Mouse (Mus musculus) E14TG2a.4 (cell line): ENCODE data around the gene Gm42417.
"Not testable (repeated sequence)": the region's sequence is repeated elsewhere in the genome, so short reads cannot be mapped to it uniquely, and the experiment has no call there.

Experiments used
- H3K27me3 ChIP-seq: 2 replicates; pipeline ENCODE4 v1.6.1; 2014; ENCODE audit warnings: low read length, control low read depth; ENCODE audit not compliant: insufficient read depth
- H3K36me3 ChIP-seq: 2 replicates; pipeline ENCODE4 v1.6.1; 2014; ENCODE audit warnings: low read length, control low read depth; ENCODE audit not compliant: insufficient read depth
- H3K4me1 ChIP-seq: replicated peaks from 2 replicates; pipeline ENCODE4 v1.6.1; 2014; ENCODE audit warnings: low read depth, low read length, control low read depth
- H3K4me3 ChIP-seq: replicated peaks from 2 replicates; pipeline ENCODE4 v1.5.1; 2014; ENCODE audit warnings: mild to moderate bottlenecking, low read length
- H3K9me3 ChIP-seq: 2 replicates; pipeline ENCODE4 v1.6.1; 2014; ENCODE audit warnings: low read length, control low read depth
- CTCF ChIP-seq: conservative IDR thresholded peaks from 2 replicates; pipeline ENCODE4 v1.5.1; 2014; ENCODE audit warnings: low read length
- NANOG ChIP-seq: IDR thresholded peaks from 2 replicates; pipeline ENCODE4 v1.6.1; 2014; ENCODE audit warnings: borderline replicate concordance, low read length, mixed read lengths
- POU5F1 ChIP-seq: IDR thresholded peaks from 2 replicates; pipeline ENCODE4 v1.6.1; 2014; ENCODE audit warnings: low read length, borderline replicate concordance

Gene Gm42417

GRCm38 (mm10) chr1:36545382-36545781 is 6.2 kb upstream of the Gm42417 start:
- Histone ChIP-seq H3K4me3 (no peak overlapping the region), H3K4me1 (peaks cover 69% of the 10 kb centered on the region), H3K9me3 (no peaks in the 10 kb centered on the region), H3K27me3 (peaks cover 5% of the 10 kb centered on the region; the same call in 1 of the 2 replicates), H3K36me3 (peaks cover 37% of the 10 kb centered on the region)
- TF ChIP-seq POU5F1: no peak
- TF ChIP-seq CTCF: no peak

GRCm38 (mm10) chr1:36542925-36543324 is 3.7 kb upstream of the Gm42417 start:
- Histone ChIP-seq H3K27me3 (no peaks in the 10 kb centered on the region), H3K36me3 (peaks cover 45% of the 10 kb centered on the region), H3K9me3 (no peaks in the 10 kb centered on the region), H3K4me3 (no peak overlapping the region), H3K4me1 (peaks cover 46% of the 10 kb centered on the region)
- TF ChIP-seq NANOG: no peak
- no peak for TF ChIP-seq CTCF
- TF ChIP-seq POU5F1: no peak

DNA sequence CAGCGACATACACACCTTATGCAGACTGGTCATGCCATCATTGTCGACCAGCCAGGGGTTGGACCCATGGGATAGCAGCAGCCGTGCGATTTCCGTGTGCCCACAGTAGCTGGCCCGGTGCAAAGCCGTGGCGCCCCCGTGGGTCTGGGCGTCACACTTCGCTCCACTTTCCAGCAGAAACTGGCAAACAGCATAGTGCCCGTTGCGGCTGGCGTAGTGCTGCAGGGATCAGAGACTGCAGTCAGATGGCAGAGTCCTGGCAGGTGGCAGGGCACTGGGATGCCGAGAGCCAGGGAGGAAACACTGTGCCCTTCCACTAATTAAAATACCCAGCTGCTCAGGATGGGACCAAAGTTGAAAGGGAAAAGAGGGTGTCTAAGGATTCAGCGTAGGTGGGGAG is 2.6 kb upstream of the Gm42417 start:
- no peak overlapping the region for H3K4me3 ChIP-seq
- no peaks in the 10 kb centered on the region for H3K9me3 ChIP-seq
- peaks cover 49% of the 10 kb centered on the region for H3K36me3 ChIP-seq
- no peaks in the 10 kb centered on the region for H3K27me3 ChIP-seq
- H3K4me1 ChIP-seq: peaks cover 40% of the 10 kb centered on the region
- no peak for TF ChIP-seq CTCF
- TF ChIP-seq NANOG: no peak
- no peak for TF ChIP-seq POU5F1

- Histone ChIP-seq H3K36me3 (peaks cover 49% of the 10 kb centered on the region), H3K4me1 (peaks cover 32% of the 10 kb centered on the region), H3K27me3 (no peaks in the 10 kb centered on the region), H3K9me3 (no peaks in the 10 kb centered on the region), H3K4me3 (no peak overlapping the region)
- TF ChIP-seq NANOG: no peak
- TF ChIP-seq CTCF: no peak
- no peak for TF ChIP-seq POU5F1
These were observed 1.6 kb upstream of the Gm42417 start for GRCm38 (mm10) chr1:36540807-36541206.

DNA sequence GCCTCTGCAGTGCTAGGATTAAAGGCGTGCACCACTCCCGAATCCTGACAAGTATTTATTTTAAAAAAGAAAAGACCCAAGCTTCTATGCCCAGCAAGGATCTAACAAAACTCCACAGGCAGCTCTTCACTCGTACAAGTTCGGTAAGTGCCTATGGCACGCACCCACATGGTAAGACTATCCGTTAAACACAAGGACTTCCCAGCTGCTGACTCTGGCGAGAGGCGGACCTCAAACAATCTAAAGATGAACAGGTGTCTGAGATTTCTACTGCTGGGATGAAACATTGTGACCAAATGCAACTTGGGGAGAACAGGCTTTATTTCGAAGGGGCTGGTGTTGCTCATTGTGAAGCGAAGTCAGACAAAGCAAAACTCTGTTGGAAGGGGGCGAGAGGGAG is 903 bp upstream of the Gm42417 start:
- no peak overlapping the region for H3K4me3 ChIP-seq
- no peaks in the 10 kb centered on the region for H3K9me3 ChIP-seq
- peaks cover 26% of the 10 kb centered on the region for H3K4me1 ChIP-seq
- TF ChIP-seq POU5F1 (no peak), CTCF (no peak), NANOG (no peak)
- peaks cover 49% of the 10 kb centered on the region for H3K36me3 ChIP-seq
- H3K27me3 ChIP-seq: no peaks in the 10 kb centered on the region

DNA sequence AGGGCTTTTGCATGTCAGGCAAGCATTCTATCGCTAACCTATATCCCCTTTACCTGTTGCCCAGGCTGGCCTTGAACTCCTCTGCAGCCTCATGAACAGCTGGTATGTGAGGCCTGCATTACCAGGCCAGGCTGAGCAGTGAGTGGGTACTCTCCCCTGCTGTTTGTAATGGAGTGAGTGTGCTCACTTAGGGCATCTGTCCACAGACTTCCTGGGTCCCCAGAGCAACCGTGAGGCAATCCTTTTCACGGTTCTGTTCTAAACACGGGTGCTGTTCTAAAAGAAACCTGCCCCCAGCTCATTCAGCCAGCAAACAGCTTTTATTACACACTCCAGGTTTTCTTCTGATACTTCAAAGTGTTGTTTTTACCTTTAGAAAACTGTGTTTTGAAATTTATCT is 502 bp downstream of the Gm42417 start:
- Histone ChIP-seq H3K4me3 (no peak overlapping the region), H3K9me3 (no peaks in the 10 kb centered on the region), H3K36me3 (peaks cover 44% of the 10 kb centered on the region), H3K27me3 (no peaks in the 10 kb centered on the region), H3K4me1 (peaks cover 25% of the 10 kb centered on the region)
- TF ChIP-seq POU5F1: no peak
- TF ChIP-seq CTCF: no peak
- TF ChIP-seq NANOG: no peak

- not testable (repeated sequence) for H3K4me3 ChIP-seq, H3K27me3 ChIP-seq, H3K9me3 ChIP-seq
- H3K36me3 ChIP-seq: peaks cover 35% of the 10 kb centered on the region
- H3K4me1 ChIP-seq: peaks cover 30% of the 10 kb centered on the region
These were observed 2.4 kb downstream of the Gm42417 start, which contains the start of gene Ankrd23 for GRCm38 (mm10) chr1:36536783-36537182. Gene Ankrd23, minus strand, starts transcription at chr1:36536883.

DNA sequence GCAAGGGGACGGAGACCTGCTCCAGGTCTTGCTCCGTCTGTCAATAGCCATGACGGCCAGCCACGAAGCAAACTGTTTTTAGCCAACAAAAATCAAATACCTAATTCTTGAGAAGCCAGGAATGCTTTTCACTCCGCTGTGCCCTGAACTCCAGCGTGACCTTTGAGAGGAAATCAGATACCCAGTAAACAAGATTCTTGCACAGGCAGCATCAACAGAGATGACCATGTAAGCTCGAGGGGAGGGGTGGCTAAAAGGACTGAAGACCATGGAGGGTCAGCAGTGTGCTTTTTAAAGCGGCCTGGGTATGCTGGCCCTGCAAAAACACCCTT is 2.9 kb downstream of the Gm42417 start:
- no peaks in the 10 kb centered on the region for H3K27me3 ChIP-seq
- no peak overlapping the region for H3K4me3 ChIP-seq
- no peak for TF ChIP-seq NANOG
- TF ChIP-seq POU5F1: no peak
- TF ChIP-seq CTCF: no peak
- peaks cover 30% of the 10 kb centered on the region for H3K4me1 ChIP-seq
- H3K9me3 ChIP-seq: no peaks in the 10 kb centered on the region
- peaks cover 31% of the 10 kb centered on the region for H3K36me3 ChIP-seq

- peaks cover 36% of the 10 kb centered on the region for H3K4me1 ChIP-seq
- H3K36me3 ChIP-seq: peaks cover 31% of the 10 kb centered on the region
- H3K9me3 ChIP-seq: no peaks in the 10 kb centered on the region
- H3K4me3 ChIP-seq: no peak overlapping the region
- no peaks in the 10 kb centered on the region for H3K27me3 ChIP-seq
- TF ChIP-seq POU5F1 (no peak), CTCF (no peak), NANOG (no peak)
These were observed 3.5 kb downstream of the Gm42417 start for GRCm38 (mm10) chr1:36535477-36536396.
